Mouse (Mus musculus) liver, embryonic 11.5 days (tissue): ENCODE measurements around the gene Ctbp1. TPM values are rescaled to one million over a fixed set of nuclear protein-coding genes. Genes with fewer than 3 reads are reported as not detected.

Experiments
- ATAC-seq: fragments of 200-750 bp; cut with Nextera tagmentation; replicated peaks from 2 replicates; pipeline ENCODE4 v1.8.0; 2017; ENCODE audit warnings: moderate number of reproducible peaks, mild to moderate bottlenecking, moderate TSS enrichment, moderate library complexity; ENCODE audit not compliant: low FRiP score
- DNase-seq: peaks from one replicate; pipeline ENCODE4 v3.0.0-alpha.2; 2017; ENCODE audit warnings: low spot score
- H3K27ac ChIP-seq: fragments of 300-500 bp; sonication (generic); 2 replicates; pipeline ENCODE4 v1.5.1; 2014; ENCODE audit warnings: mild to moderate bottlenecking, low read depth, low read length, control low read depth
- H3K27me3 ChIP-seq: fragments of 300-500 bp; sonication (generic); replicated peaks from 2 replicates; pipeline ENCODE4 v1.6.1; 2014; ENCODE audit warnings: low read length, mixed read lengths; ENCODE audit not compliant: control insufficient read depth, insufficient read depth
- H3K36me3 ChIP-seq: fragments of 300-500 bp; sonication (generic); 2 replicates; pipeline ENCODE4 v1.6.1; 2014; ENCODE audit warnings: mild to moderate bottlenecking, low read length, moderate library complexity, mixed read lengths; ENCODE audit not compliant: control insufficient read depth, insufficient read depth
- H3K4me1 ChIP-seq: fragments of 300-500 bp; sonication (generic); replicated peaks from 2 replicates; pipeline ENCODE4 v1.6.1; 2014; ENCODE audit warnings: low read length, mixed read lengths; ENCODE audit not compliant: control insufficient read depth, insufficient read depth
- H3K4me2 ChIP-seq: fragments of 300-500 bp; sonication (generic); 2 replicates; pipeline ENCODE4 v1.6.1; 2014; ENCODE audit warnings: mild to moderate bottlenecking, control low read depth, moderate library complexity
- H3K4me3 ChIP-seq: fragments of 300-500 bp; sonication (generic); 2 replicates; pipeline ENCODE4 v1.5.1; 2014; ENCODE audit warnings: low read depth, low read length, control low read depth
- H3K9ac ChIP-seq: fragments of 300-500 bp; sonication (generic); 2 replicates; pipeline ENCODE4 v1.6.1; 2014; ENCODE audit warnings: low read depth, low read length, control low read depth
- H3K9me3 ChIP-seq: fragments of 300-500 bp; sonication (generic); 2 replicates; pipeline ENCODE4 v1.6.1; 2016; ENCODE audit warnings: low read length, inconsistent platforms, mixed read lengths; ENCODE audit not compliant: control insufficient read depth
- WGBS: fragments of 180-500 bp; shearing (Covaris S2); extraction: QIAGEN DNeasy Blood & Tissue Kit; methylation state at CpG from one replicate; pipeline ENCODE4 v1.1.7; 2014; 5-methylcytosine and 5-hydroxymethylcytosine counted together
- polyA plus RNA-seq: library from polyadenylated mRNA; unstranded; fragments of >200 nt; fragmentation: Nextera tagmentation; extraction: Ambion mirVana; gene quantifications from 2 replicates; pipeline ENCODE4 v1.2.1, GENCODE M21; 2014

Gene Ctbp1
- polyA plus RNA-seq, 1 experiment from 2014 or later = 322 TPM

GRCm38 (mm10) chr5:33281428-33281827 lies 6.6 kb upstream of the Ctbp1 start:
- Histone ChIP-seq H3K9ac (no peak overlapping the region), H3K27me3 (no peaks in the 10 kb centered on the region)
- 73% methylated on average over 1 of the region's 1 CpGs for WGBS

GRCm38 (mm10) chr5:33278950-33279349 lies 4.2 kb upstream of the Ctbp1 start:
- H3K36me3 ChIP-seq = no peaks in the 10 kb centered on the region
- no peak overlapping the region for H3K4me2 ChIP-seq
- no peak overlapping the region for H3K9ac ChIP-seq
- peaks cover 7% of the 10 kb centered on the region for H3K4me1 ChIP-seq
- no peak for DNase-seq
- 41% methylated on average over 5 of the region's 5 CpGs for WGBS
- no peak for ATAC-seq
- H3K4me3 ChIP-seq = no peak overlapping the region
- no peak overlapping the region for H3K27ac ChIP-seq
- no peaks in the 10 kb centered on the region for H3K9me3 ChIP-seq
- H3K27me3 ChIP-seq = no peaks in the 10 kb centered on the region

More at GRCm38 (mm10) chr5:33281428-33281827, 6.6 kb upstream of the Ctbp1 start:
- no peaks in the 10 kb centered on the region for H3K9me3 ChIP-seq
- H3K27ac ChIP-seq = no peak overlapping the region
- H3K4me3 ChIP-seq = no peak overlapping the region
- H3K4me1 ChIP-seq = peaks cover 3% of the 10 kb centered on the region; the same call in 1 of the 2 replicates
- no peak overlapping the region for H3K4me2 ChIP-seq
- ATAC-seq (no peak), DNase-seq (no peak)
- no peaks in the 10 kb centered on the region for H3K36me3 ChIP-seq

- Histone ChIP-seq H3K4me1 (peaks cover 20% of the 10 kb centered on the region), H3K4me2 (no peak overlapping the region), H3K27me3 (no peaks in the 10 kb centered on the region), H3K27ac (no peak overlapping the region), H3K4me3 (no peak overlapping the region), H3K36me3 (peaks cover under 1% of the 10 kb centered on the region; the same call in 1 of the 2 replicates), H3K9me3 (no peaks in the 10 kb centered on the region), H3K9ac (no peak overlapping the region)
- WGBS = 57% methylated on average over 2 of the region's 2 CpGs
- no peak for ATAC-seq
- DNase-seq = no peak
Observed at GRCm38 (mm10) chr5:33277286-33277685, 2.5 kb upstream of the Ctbp1 start.

GRCm38 (mm10) chr5:33275754-33276153 lies 960 bp upstream of the Ctbp1 start:
- no peaks in the 10 kb centered on the region for H3K27me3 ChIP-seq
- H3K36me3 ChIP-seq = peaks cover 3% of the 10 kb centered on the region; the same call in 1 of the 2 replicates
- H3K4me1 ChIP-seq = peaks cover 34% of the 10 kb centered on the region
- H3K27ac ChIP-seq = no peak overlapping the region; the same call in 1 of the 2 replicates
- no peaks in the 10 kb centered on the region for H3K9me3 ChIP-seq
- H3K4me3 ChIP-seq = peak overlapping the region; percentile 82
- no peak for ATAC-seq
- WGBS = 55% methylated on average over 1 of the region's 1 CpGs
- no peak overlapping the region for H3K9ac ChIP-seq
- peak overlapping the region; percentile 79 for H3K4me2 ChIP-seq
- no peak for DNase-seq

- ATAC-seq (peak; percentile 76), DNase-seq (peak; percentile 90)
- Histone ChIP-seq H3K9ac (peak overlapping the region; percentile 88), H3K9me3 (no peaks in the 10 kb centered on the region), H3K4me3 (peak overlapping the region; percentile 82), H3K4me2 (peak overlapping the region; percentile 79), H3K27me3 (no peaks in the 10 kb centered on the region), H3K27ac (peak overlapping the region; percentile 92), H3K4me1 (peaks cover 39% of the 10 kb centered on the region), H3K36me3 (peaks cover 4% of the 10 kb centered on the region)
- WGBS = under 1% methylated on average over 91 of the region's 97 CpGs
Observed at GRCm38 (mm10) chr5:33274085-33274952, 475 bp downstream of the Ctbp1 start.

- no peaks in the 10 kb centered on the region for H3K27me3 ChIP-seq
- H3K9me3 ChIP-seq = no peaks in the 10 kb centered on the region
- DNase-seq (no peak), ATAC-seq (peak; percentile 89)
- WGBS = 9% methylated on average over 6 of the region's 6 CpGs
- H3K4me2 ChIP-seq = peak overlapping the region; percentile 79
- H3K4me1 ChIP-seq = peaks cover 39% of the 10 kb centered on the region
- H3K9ac ChIP-seq = peak overlapping the region; percentile 88
- H3K4me3 ChIP-seq = peak overlapping the region; percentile 82
- H3K27ac ChIP-seq = peak overlapping the region; percentile 92
- H3K36me3 ChIP-seq = peaks cover 10% of the 10 kb centered on the region
Observed at GRCm38 (mm10) chr5:33273777-33274084, 1.1 kb downstream of the Ctbp1 start.

- peak overlapping the region; percentile 79 for H3K4me2 ChIP-seq
- no peaks in the 10 kb centered on the region for H3K27me3 ChIP-seq
- peaks cover 11% of the 10 kb centered on the region for H3K36me3 ChIP-seq
- H3K4me3 ChIP-seq = peak overlapping the region; percentile 82
- no peaks in the 10 kb centered on the region for H3K9me3 ChIP-seq
- ATAC-seq (no peak), DNase-seq (peak; percentile 38)
- H3K4me1 ChIP-seq = peaks cover 37% of the 10 kb centered on the region
- H3K9ac ChIP-seq = peak overlapping the region; percentile 88
- WGBS = 56% methylated on average over 7 of the region's 7 CpGs
- H3K27ac ChIP-seq = peak overlapping the region; percentile 92
Observed at GRCm38 (mm10) chr5:33272845-33273776, 1.7 kb downstream of the Ctbp1 start.

GRCm38 (mm10) chr5:33272146-33272545 lies 2.6 kb downstream of the Ctbp1 start:
- Histone ChIP-seq H3K36me3 (peaks cover 16% of the 10 kb centered on the region), H3K4me3 (peak overlapping the region; percentile 82)
- WGBS = 80% methylated on average over 7 of the region's 7 CpGs

More at GRCm38 (mm10) chr5:33272146-33272545, 2.6 kb downstream of the Ctbp1 start:
- Histone ChIP-seq H3K27ac (peak overlapping the region; percentile 92), H3K4me1 (peaks cover 37% of the 10 kb centered on the region), H3K9ac (peak overlapping the region; percentile 88), H3K9me3 (no peaks in the 10 kb centered on the region), H3K27me3 (no peaks in the 10 kb centered on the region), H3K4me2 (peak overlapping the region; percentile 79)
- DNase-seq (no peak), ATAC-seq (no peak)
